Mouse (Mus musculus): ENCODE data around the gene Tspan31. TPM values are rescaled to one million over a fixed set of nuclear protein-coding genes. Genes with fewer than 3 reads are reported as not detected.

Tspan31 gene
- polyA plus RNA-seq, 2 experiments = 58.3 to 124 TPM

- peak overlapping the region; percentile 9 for H3K4me3 ChIP-seq (replicated peaks; ENCODE audit: low read length)
- TF ChIP-seq POLR2A (IDR thresholded peaks at IDR 0.05; ENCODE audit: borderline replicate concordance, extremely low read depth, insufficient read depth, insufficient read length) = no peak
- peaks cover 3% of the 10 kb centered on the region; the same call in 1 of the 2 replicates for H3K4me1 ChIP-seq (ENCODE audit: control insufficient read depth, insufficient read depth, low read length)
- peaks cover 43% of the 10 kb centered on the region for H3K27me3 ChIP-seq (ENCODE audit: control insufficient read depth, insufficient read depth, low read length)
- H3K27ac ChIP-seq (replicated peaks; ENCODE audit: low read depth, low read length) = no peak overlapping the region
- no peaks in the 10 kb centered on the region for H3K9me3 ChIP-seq (ENCODE audit: control insufficient read depth, low read length)
- H3K36me3 ChIP-seq (ENCODE audit: control insufficient read depth, insufficient read depth, low read length) = peaks cover 17% of the 10 kb centered on the region
- peak overlapping the region; percentile 13 for H3K4me2 ChIP-seq (replicated peaks; ENCODE audit: low read depth, low read length, severe bottlenecking)
- ATAC-seq (ENCODE audit: low FRiP score, low read depth) (no peak), DNase-seq (ENCODE audit: low spot score) (no peak)
- 5% methylated on average over 35 of the region's 35 CpGs for WGBS
- H3K9ac ChIP-seq (ENCODE audit: low read depth, low read length, severe bottlenecking) = no peak overlapping the region
These were observed 21.3 kb downstream of the Tspan31 start for GRCm38 (mm10) chr10:127048608-127049394.

GRCm38 (mm10) chr10:127047954-127048353 is 22.1 kb downstream of the Tspan31 start, which contains the start of gene Cyp27b1:
Gene Cyp27b1, plus strand, starts transcription at chr10:127048250.
- Histone ChIP-seq H3K27ac (replicated peaks; ENCODE audit: low read depth, low read length) (no peak within 1 kb of the TSS), H3K9me3 (ENCODE audit: control insufficient read depth, low read length) (no peaks in the 10 kb centered on the region), H3K9ac (ENCODE audit: low read depth, low read length, severe bottlenecking) (no peak within 1 kb of the TSS), H3K27me3 (ENCODE audit: control insufficient read depth, insufficient read depth, low read length) (peaks cover 43% of the 10 kb centered on the region), H3K4me1 (ENCODE audit: control insufficient read depth, insufficient read depth, low read length) (peaks cover 3% of the 10 kb centered on the region; the same call in 1 of the 2 replicates), H3K4me2 (replicated peaks; ENCODE audit: low read depth, low read length, severe bottlenecking) (peak within 1 kb of the TSS; percentile 13), H3K4me3 (replicated peaks; ENCODE audit: low read length) (peak within 1 kb of the TSS; percentile 9; the same call in 1 of the 2 replicates), H3K36me3 (ENCODE audit: control insufficient read depth, insufficient read depth, low read length) (peaks cover 22% of the 10 kb centered on the region)
- 32% methylated on average over 5 of the region's 5 CpGs for WGBS
- TF ChIP-seq POLR2A (IDR thresholded peaks at IDR 0.05; ENCODE audit: borderline replicate concordance, extremely low read depth, insufficient read depth, insufficient read length) = no peak
- ATAC-seq (ENCODE audit: low FRiP score, low read depth) = no peak
- DNase-seq (ENCODE audit: low spot score) = no peak

- Histone ChIP-seq H3K4me1 (ENCODE audit: control insufficient read depth, insufficient read depth, low read length) (peaks cover 12% of the 10 kb centered on the region), H3K9me3 (ENCODE audit: control insufficient read depth, low read length) (no peaks in the 10 kb centered on the region), H3K27ac (replicated peaks; ENCODE audit: low read depth, low read length) (no peak overlapping the region), H3K9ac (ENCODE audit: low read depth, low read length, severe bottlenecking) (no peak overlapping the region), H3K27me3 (ENCODE audit: control insufficient read depth, insufficient read depth, low read length) (peaks cover 9% of the 10 kb centered on the region), H3K4me2 (replicated peaks; ENCODE audit: low read depth, low read length, severe bottlenecking) (peak overlapping the region; percentile 94; the same call in 1 of the 2 replicates), H3K36me3 (ENCODE audit: control insufficient read depth, insufficient read depth, low read length) (peaks cover 22% of the 10 kb centered on the region), H3K4me3 (replicated peaks; ENCODE audit: low read length) (no peak overlapping the region)
- ATAC-seq (ENCODE audit: low FRiP score, low read depth) (no peak), DNase-seq (ENCODE audit: low spot score) (no peak)
- 92% methylated on average over 6 of the region's 6 CpGs for WGBS
- TF ChIP-seq POLR2A (IDR thresholded peaks at IDR 0.05; ENCODE audit: borderline replicate concordance, extremely low read depth, insufficient read depth, insufficient read length) = no peak
These were observed 26.9 kb downstream of the Tspan31 start for GRCm38 (mm10) chr10:127043187-127043586.

GRCm38 (mm10) chr10:127042468-127043115 is 27.5 kb downstream of the Tspan31 start:
- 15% methylated on average over 5 of the region's 5 CpGs for WGBS
- DNase-seq (ENCODE audit: low spot score) (no peak), ATAC-seq (ENCODE audit: low FRiP score, low read depth) (no peak)
- peaks cover 12% of the 10 kb centered on the region for H3K4me1 ChIP-seq (ENCODE audit: control insufficient read depth, insufficient read depth, low read length)
- peak overlapping the region; percentile 76 for H3K9ac ChIP-seq (ENCODE audit: low read depth, low read length, severe bottlenecking)
- H3K9me3 ChIP-seq (ENCODE audit: control insufficient read depth, low read length) = no peaks in the 10 kb centered on the region
- H3K4me3 ChIP-seq (replicated peaks; ENCODE audit: low read length) = peak overlapping the region; percentile 87
- peak overlapping the region; percentile 94 for H3K4me2 ChIP-seq (replicated peaks; ENCODE audit: low read depth, low read length, severe bottlenecking)
- H3K36me3 ChIP-seq (ENCODE audit: control insufficient read depth, insufficient read depth, low read length) = peaks cover 22% of the 10 kb centered on the region
- TF ChIP-seq POLR2A (IDR thresholded peaks at IDR 0.05; ENCODE audit: borderline replicate concordance, extremely low read depth, insufficient read depth, insufficient read length) = no peak
- H3K27me3 ChIP-seq (ENCODE audit: control insufficient read depth, insufficient read depth, low read length) = peaks cover 3% of the 10 kb centered on the region
- H3K27ac ChIP-seq (replicated peaks; ENCODE audit: low read depth, low read length) = peak overlapping the region; percentile 61; the same call in 1 of the 2 replicates

- H3K9me3 ChIP-seq (ENCODE audit: control insufficient read depth, low read length) = no peaks in the 10 kb centered on the region
- ATAC-seq (ENCODE audit: low FRiP score, low read depth) (peak; percentile 89), DNase-seq (ENCODE audit: low spot score) (peak; percentile 89)
- peaks cover 22% of the 10 kb centered on the region for H3K36me3 ChIP-seq (ENCODE audit: control insufficient read depth, insufficient read depth, low read length)
- no peaks in the 10 kb centered on the region for H3K27me3 ChIP-seq (ENCODE audit: control insufficient read depth, insufficient read depth, low read length)
- peak overlapping the region; percentile 94 for H3K4me2 ChIP-seq (replicated peaks; ENCODE audit: low read depth, low read length, severe bottlenecking)
- peaks cover 12% of the 10 kb centered on the region for H3K4me1 ChIP-seq (ENCODE audit: control insufficient read depth, insufficient read depth, low read length)
- peak overlapping the region; percentile 81 for H3K27ac ChIP-seq (replicated peaks; ENCODE audit: low read depth, low read length)
- peak overlapping the region; percentile 87 for H3K4me3 ChIP-seq (replicated peaks; ENCODE audit: low read length)
- H3K9ac ChIP-seq (ENCODE audit: low read depth, low read length, severe bottlenecking) = peak overlapping the region; percentile 76
- WGBS = under 1% methylated on average over 41 of the region's 44 CpGs
- TF ChIP-seq POLR2A (IDR thresholded peaks at IDR 0.05; ENCODE audit: borderline replicate concordance, extremely low read depth, insufficient read depth, insufficient read length) = peak; percentile 75; the same call in 1 of the 2 replicates
These were observed 28.2 kb downstream of the Tspan31 start for GRCm38 (mm10) chr10:127041774-127042338.

Data from limb, embryonic 14.5 days (tissue).